Mouse (Mus musculus): ENCODE data around the gene Srrm1.
A peak's percentile ranks its signal among the peaks of the same experiment; 100 is the strongest.
"Not testable (repeated sequence)": the region's sequence is repeated elsewhere in the genome, so short reads cannot be mapped to it uniquely, and the experiment has no call there.

The Srrm1 gene

GRCm38 (mm10) chr4:135298680-135299079 lies 54.4 kb downstream of the Srrm1 start:
- DNase-seq, result no peak

DNA sequence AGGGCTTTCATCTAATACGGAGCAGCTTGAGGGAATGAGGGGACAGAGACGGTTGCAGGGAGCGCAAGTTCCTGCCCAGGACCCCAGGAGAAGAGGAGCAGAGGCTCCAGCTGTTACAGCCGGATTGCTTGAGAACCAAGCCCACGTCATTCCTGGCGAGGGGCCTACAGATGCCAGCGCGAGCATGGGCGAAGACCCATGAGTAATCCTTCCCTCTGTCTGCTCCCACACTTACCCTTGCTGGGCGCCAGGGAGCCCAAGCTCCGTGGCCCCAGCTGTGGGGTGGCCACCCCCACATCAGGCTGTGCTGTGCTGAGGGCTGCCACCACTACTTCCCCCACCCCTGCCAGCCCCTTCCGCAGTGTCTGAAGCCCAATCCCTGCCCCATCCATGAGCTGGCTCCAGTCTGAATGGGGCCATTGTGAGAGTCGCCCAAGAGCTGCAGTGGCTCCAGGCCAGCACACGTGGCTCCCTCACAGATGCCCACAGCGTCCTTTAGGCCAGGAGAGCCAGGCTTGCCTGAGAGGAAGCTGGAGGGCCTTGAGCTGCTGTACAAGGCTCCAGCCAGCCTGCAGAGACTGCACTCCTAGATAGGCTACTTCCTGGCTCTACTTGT lies 55.1 kb downstream of the Srrm1 start:
- DNase-seq, result peak; percentile 70 to 82

- DNase-seq, result peak in 1 of 2 experiments; percentile 27
These were observed 56.0 kb downstream of the Srrm1 start for GRCm38 (mm10) chr4:135297146-135297545.

DNA sequence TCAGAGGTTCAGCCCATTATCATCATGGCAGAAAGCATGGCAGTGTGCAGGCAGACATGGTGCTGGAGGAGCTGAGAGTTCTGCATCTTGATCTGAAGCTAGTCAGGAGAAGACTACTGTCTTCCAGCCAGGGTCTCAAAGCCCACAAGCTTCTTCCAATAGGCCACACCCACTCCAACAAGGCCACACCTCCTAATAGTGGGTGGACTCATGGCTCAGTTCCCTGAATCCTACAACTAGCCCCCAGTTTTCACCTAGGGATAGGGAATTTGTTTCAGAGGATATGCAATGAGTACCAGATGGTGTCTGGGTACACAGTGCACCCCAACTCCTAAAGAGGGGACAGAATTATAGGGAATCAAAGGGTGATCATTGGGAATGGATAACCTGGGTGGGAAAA lies 56.6 kb downstream of the Srrm1 start:
- DNase-seq, result no peak

DNA sequence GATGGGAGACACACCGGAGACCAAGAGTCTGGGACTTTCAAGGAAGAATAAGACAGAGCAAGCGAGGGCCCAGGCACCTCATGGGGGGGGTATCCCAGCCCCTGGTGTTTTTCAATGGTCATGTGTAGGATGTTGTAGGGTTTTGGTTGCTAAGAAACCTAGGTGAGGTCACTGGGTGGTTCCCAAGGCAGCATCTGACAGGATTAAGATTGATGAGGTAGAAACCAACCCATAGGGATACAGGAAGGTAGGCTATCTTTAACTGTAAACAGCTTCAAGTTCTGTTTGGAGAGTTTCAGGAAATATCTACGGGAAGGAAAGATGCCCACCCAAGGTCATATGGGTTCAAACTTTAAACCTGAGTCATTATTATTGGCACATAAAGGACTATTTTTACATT lies 59.3 kb downstream of the Srrm1 start:
- DNase-seq, result no peak

DNA sequence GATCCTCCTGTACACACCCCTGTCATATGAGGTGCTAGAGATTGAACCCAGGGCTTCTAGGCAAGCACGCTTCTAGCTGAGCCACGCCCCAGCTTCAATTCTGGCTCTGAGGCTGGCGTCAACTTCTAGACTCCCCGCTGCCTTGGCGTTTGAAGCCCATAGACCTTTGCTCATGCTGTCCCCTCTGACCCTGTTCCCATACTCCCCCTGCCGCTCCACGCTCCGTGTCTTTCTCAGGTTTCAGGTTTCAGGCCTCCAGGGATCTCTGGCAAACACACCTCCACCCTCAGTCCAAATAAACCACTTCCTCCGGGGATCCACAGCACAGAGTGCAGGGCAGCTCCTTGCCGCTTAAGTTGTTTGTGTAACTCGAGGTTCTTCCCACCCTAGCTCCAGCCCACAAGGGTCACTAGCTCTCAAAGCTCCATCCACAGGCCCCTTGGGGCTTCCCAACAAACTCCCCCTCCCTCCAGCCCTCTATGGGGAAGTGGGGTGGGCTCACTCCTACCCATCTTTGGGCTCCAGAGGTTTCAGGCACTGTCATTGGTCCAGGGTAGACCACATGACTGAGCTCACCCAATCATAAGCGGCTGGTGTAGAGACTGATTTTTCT lies 60.5 kb downstream of the Srrm1 start:
- DNase-seq, result no peak

- DNase-seq, result no peak
These were observed 61.3 kb downstream of the Srrm1 start for GRCm38 (mm10) chr4:135291841-135292240.

GRCm38 (mm10) chr4:135291199-135291598 lies 61.9 kb downstream of the Srrm1 start:
- no peak for DNase-seq

DNA sequence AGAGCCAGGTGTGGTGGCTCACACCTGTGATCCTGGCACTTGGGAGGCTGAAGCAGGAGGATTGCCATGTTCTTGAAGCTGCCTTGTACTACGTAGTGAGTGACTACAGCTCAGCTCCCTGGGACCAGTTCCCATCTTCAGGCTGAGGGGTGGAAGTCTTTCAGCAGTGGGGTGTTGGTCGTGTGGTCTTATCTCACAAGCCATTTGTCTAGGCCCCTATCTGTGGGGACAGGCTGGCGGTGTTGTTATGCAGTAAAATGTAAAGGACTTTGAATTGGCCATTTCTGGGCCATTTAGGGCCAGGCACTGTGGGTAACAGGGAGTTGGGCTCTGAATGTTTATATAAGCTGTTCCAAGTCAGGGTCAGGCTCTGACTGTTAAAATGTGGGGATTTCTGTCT lies 65.1 kb downstream of the Srrm1 start:
- DNase-seq, result no peak

- DNase-seq, result peak in 1 of 2 experiments; percentile 27
These were observed 66.2 kb downstream of the Srrm1 start for GRCm38 (mm10) chr4:135286833-135287395.

DNA sequence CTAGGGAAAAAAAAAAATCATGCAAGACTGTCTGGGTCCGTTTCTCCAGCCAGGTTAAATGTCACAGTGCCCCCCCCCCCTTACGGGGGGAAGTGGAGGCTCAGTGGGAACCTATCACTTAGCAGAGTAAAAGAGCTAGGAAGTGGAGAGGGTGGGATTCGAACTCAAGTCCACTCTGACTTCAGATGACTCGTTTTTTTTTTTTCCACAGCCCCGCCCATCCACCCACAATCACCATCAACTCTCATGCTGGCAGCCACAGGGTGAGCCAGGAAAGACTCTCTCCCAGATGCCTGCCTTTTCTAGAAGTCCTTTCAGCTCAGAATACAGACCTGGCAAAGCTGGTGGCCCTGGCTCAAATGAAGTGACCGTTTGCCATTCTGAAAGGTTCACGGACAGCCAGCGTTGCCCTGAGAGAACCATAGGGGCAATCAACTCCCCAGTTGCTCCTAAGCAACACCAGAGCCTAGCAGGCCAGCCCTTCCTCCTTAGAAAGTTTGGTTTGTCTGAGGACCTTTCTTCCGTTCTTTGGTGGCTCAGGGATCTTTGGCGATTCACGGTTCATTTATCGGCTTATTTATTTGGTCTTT lies 67.0 kb downstream of the Srrm1 start:
- DNase-seq, result peak in 1 of 2 experiments; percentile 34

GRCm38 (mm10) chr4:135285436-135285835 lies 67.7 kb downstream of the Srrm1 start:
- no peak for DNase-seq

DNA sequence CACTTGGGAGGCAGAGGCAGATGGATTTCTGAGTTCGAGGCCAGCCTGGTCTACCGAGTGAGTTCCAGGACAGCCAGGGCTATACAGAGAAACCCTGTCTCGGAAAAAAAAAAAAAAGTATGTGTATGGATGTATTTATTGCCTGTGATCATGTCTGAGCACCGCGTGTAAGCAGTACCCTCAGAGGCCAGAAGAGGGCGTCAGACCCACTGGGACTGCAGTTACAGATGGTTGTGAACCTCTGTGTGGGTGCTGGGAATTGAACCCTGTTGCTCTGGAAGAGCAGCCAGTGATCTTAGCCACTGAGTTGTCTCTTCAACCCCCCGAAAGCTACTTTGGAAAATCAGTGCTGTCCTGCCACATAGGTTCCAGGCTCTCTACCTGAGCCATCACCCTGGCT lies 69.2 kb downstream of the Srrm1 start:
- DNase-seq, result no peak

- no peak for DNase-seq
These were observed 69.7 kb downstream of the Srrm1 start for GRCm38 (mm10) chr4:135283417-135283816.

DNA sequence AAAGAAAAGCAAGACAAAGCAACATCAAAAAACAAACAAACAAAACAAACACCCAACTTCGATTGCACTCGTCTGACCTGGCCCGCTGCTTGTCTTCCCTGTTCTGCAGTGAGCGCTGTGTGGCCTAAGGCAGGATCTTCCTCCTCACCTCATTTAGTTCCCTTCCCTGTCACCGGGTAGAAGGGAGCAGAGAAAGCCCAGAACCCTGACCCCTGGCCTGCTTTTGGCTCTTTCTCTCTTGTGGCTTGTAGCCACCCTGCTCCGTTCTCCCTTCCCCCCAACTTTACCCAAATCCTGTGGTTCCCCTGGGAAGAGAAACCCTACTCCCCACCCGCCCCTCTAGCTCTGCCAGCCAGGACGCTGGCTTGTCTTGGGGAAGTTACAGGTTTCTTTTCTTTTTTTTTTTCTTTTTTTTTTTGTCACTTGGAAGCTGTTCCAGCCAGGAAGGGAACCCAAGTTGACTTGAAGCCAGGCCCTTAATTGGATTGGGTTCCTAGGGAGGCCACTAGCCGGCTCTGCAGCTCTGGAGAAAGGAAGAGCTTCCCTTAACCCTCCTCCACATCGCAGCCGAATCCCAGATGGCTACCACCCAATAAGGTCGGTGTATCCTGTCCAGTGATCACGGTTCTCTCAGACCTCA lies 70.3 kb downstream of the Srrm1 start:
- DNase-seq, result peak; percentile 45 to 57

GRCm38 (mm10) chr4:135280016-135280415 lies 73.1 kb downstream of the Srrm1 start:
- not testable (repeated sequence) for DNase-seq

DNA sequence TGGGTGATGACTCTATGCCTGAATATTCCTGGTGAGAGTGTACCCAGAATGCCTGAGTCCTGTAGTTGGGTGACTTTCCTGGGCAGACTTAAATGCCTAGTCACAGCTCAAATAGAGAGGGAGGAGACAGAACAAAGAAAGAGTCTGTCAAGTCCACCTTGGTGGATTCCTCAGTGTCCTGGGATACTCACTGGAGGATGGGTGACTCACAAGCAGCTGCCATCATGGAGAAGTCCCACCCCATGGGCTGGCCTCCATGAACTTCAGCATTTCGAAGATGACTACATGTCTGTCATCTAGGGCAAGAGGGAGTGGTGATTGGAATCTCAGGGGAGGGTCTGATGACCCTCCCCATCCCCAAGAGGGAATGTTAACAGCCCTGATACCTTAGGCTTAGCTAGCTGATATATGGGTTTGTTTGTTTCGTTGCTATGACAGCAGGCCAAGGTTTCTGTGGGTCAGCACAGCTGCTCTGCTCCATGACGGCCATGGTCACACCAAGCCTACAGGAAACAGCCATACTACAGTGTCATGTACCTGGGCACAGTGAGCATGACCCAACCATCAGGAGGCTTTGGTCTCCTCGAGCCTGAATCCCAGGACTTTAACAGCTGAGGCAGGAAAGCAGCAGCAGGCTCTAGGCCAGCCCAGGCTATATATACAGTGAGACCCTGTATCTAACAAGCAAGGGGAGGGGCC lies 76.3 kb downstream of the Srrm1 start:
- DNase-seq, result no peak

DNA sequence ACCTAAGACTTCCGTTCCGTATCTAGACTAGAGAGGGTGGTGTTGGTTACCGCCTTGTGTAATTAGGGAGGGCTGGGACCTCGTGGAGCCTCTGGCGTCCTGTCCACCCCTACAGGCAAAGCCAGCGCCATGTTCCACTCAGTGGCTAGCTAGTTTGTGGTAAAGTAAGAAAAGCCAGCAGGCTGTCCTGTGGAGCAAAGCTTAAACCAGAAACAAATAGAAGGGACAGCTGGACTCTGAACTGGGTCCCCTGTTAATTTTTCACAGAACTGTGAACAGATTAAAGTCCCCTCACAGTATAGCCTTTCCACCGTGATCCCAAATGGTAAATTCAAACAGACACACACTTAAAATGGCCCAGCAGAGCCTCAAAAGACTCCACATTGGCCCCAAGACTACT lies 78.4 kb downstream of the Srrm1 start:
- no peak for DNase-seq

GRCm38 (mm10) chr4:135273307-135273682 lies 79.8 kb downstream of the Srrm1 start:
- peak in 1 of 2 experiments; percentile 18 for DNase-seq

GRCm38 (mm10) chr4:135272640-135273306 lies 80.3 kb downstream of the Srrm1 start, which contains the start of gene Clic4:
Clic4 (minus strand) TSS chr4:135272814.
- DNase-seq, result peak; percentile 96 to 98

DNA sequence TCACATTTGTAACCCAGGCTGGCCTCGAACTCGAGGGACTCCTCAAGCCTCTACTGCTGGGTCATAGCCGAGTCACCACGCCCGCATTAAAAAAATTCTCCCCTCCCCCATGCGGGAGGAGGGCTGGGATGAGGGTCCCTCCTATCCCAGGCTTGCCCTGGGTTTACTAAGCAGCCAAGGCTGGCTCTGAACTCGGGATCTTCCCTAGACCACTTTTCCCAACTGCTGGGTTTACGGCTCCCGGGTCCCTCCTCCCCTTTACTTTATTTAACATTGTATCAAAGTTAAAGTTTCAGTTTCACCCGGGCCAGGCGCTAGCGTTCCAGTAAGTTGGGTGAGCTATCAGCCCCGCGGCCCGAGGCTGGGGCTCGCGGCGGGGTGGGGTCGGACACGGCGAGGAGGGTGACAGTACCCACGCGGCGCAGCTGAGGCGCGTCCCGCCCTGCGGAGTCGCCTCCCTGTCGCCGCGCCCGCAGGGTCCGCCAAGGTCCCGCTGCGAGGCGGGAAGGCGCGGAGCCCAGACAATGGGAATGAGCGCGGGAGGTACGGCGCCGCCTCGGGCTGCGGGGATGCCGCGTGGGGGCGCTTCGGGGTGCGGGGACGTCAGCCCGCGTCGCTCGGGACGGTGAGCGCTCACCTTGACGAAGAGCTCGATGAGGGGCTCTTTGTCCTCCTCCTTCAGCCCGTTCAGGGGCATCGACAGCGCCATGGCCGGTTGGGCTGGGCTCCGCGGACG lies 81.1 kb downstream of the Srrm1 start:
- peak; percentile 63 to 72 for DNase-seq

- DNase-seq, result peak; percentile 34 to 41
These were observed 81.7 kb downstream of the Srrm1 start for GRCm38 (mm10) chr4:135271419-135271828.

Measured in cerebellum, postnatal 10 days (tissue).